Mouse (Mus musculus) monocyte, adult 2 months (primary cell): ENCODE results near the gene Vps72.

ENCODE experiments used
- DNase-seq, 2 experiments: peaks; one replicate each; pipeline ENCODE4 v3.0.0; 2022; ENCODE audit warnings: low spot score in 2 of 2, low read depth in 1 of 2

The Vps72 gene

DNA sequence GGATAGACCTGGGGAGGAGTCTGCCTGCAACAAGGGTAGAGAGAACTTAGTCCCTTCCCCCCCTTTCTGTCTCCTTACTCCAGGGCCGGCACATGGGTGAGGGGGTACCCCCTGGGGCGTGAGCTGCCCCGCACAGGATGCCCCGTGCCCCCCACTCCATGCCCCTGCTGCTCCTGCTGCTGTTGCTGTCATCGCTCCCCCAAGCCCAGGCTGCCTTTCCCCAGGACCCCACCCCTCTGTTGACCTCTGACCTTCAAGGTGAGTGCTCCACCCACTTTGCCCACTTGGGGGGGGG, 53.4 kb downstream of the Vps72 start:
- DNase-seq: no peak

GRCm38 (mm10) chr3:95164840-95165239, 54.0 kb downstream of the Vps72 start:
- DNase-seq: no peak

DNA sequence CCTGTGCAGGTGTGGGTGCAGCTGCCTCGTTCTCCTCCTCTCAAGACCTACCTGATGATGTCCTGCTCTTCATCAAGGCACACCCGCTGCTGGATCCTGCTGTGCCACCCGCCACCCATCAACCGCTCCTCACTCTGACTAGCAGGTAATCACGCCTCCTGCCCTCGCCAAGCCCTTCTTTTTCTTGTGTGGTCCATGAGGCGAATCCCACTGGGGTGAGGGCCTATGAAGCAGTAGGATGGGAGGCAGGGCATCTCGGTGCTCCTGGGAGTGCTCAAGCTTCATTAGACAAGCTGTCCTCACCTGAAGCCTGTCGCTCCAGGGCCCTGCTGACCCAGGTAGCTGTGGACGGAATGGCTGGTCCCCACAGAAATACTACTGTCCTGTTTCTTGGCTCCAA, 59.2 kb downstream of the Vps72 start:
- no peak for DNase-seq

- no peak for DNase-seq
Observed at GRCm38 (mm10) chr3:95171105-95171504, 60.3 kb downstream of the Vps72 start.
